Mouse (Mus musculus) CD4-positive, CD25-positive, alpha-beta regulatory T cell, adult 2 months (primary cell): ENCODE data around the gene Josd2.

ENCODE experiments used
- DNase-seq: peaks from one replicate; pipeline ENCODE4 v3.0.0-alpha.2; 2012; ENCODE audit warnings: low read depth, low spot score

The Josd2 gene

DNA sequence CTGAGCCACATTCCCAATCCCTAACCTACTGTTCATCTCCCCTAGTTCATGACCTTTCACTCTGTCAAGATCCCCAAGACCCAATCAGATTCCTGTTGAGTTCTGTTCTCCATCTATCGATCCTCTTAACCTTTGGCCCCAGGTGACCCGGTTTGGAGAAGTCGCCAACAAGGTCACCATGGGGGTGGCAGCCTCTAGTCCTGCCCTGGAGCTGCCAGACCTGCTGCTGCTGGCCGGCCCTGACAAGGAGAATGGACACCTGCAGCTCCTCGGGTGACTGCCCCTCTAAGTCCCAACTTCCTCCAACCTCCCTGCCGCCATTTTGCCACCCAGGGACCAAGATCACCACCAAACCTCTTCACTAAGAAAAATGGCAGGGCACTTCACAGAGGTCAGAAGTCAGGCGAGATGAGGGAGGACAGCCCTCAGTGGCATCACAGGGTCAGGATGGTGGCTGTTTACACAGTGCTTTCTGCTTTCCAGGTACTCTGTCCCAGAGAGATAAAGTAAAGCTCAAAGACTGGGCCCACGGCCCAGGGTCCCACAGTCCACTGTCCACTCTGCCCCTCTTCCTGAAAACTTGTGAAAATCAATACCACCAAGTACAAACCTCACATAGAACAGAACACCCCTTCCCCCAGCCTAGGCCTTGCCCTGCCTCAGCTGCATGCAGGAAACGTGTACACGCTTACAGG lies 29.7 kb downstream of the Josd2 start:
- DNase-seq, result no peak

DNA sequence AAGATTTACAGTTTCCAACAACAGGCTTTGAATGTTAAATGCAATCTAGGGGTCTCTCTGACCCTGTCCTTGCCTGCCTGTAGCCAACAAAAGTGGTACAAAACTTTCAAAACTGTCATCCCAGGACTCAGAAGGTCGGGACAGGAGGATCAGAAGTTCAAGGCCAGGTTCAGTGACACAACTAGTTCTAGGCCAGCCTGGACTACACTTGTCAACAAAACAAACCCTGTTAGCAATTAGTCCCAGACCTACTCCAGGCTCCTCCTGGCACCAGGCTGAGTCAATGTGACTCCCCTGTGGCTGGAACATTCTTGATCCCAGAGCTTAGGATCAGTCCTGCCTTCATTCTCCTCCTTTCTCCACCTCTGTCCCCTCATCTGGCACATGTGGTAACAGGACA lies 31.1 kb downstream of the Josd2 start:
- no peak for DNase-seq

DNA sequence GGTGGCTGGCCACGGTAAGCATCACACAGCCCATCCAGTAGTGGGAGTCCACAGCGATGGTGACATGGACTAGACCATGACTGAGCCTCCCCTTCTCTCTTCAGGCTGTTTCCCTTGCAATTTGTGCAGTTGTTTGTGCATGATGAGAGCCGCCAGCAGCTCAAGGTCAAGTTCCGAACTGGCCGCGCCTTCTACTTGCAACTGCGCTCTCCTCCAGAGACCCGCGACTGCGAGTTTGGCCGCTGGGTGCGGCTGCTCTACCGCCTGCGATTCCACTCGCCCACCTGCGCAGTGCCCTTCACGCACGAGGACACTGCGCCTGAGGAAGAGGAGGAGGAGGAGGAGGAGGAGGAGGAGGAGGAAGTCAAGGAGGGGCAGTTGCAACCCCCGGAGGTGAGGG lies 32.3 kb downstream of the Josd2 start:
- DNase-seq, result no peak

GRCm38 (mm10) chr7:44501563-44502115 lies 33.9 kb downstream of the Josd2 start:
- peak; percentile 90 for DNase-seq

DNA sequence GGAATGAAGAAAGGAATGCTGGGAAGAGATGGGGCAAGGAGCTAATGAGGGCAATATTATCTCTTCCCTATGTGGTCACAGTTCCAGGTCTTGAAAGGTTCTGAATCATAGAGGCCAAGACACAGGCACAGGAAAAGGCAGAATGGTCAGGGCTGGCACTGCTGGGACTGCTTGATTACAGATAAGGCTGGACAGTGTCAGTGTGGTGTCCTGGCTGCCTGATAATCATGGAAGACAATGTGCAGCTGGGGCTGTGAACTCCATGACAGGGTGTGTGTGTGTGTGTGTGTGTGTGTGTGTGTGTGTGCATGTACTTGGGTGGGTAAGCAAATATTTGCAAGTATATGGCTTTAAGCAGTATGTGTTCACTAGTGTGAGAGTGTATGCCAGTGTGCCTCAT lies 39.7 kb downstream of the Josd2 start:
- DNase-seq, result no peak

GRCm38 (mm10) chr7:44519240-44519913 lies 51.6 kb downstream of the Josd2 start:
- peak; percentile 40 for DNase-seq

GRCm38 (mm10) chr7:44520990-44521389 lies 53.2 kb downstream of the Josd2 start:
- no peak for DNase-seq
